Mouse (Mus musculus) layer of hippocampus, postnatal 25 days (tissue): Measurements from ENCODE around the gene Stxbp6. TPM values are rescaled to one million over a fixed set of nuclear protein-coding genes. Genes with fewer than 3 reads are reported as not detected.
"Not testable (repeated sequence)": the region's sequence is repeated elsewhere in the genome, so short reads cannot be mapped to it uniquely, and the experiment has no call there.

Source experiments
- DNase-seq, 2 experiments: peaks; one replicate each; pipeline ENCODE4 v3.0.0; 2022; ENCODE audit warnings: mixed read lengths in 2 of 2, low spot score in 1 of 2; ENCODE audit errors: extremely low spot score in 1 of 2
- total RNA-seq, 2 experiments: library from RNA; stranded (reverse); gene quantifications; 2 replicates each; pipeline ENCODE4 v1.2.3; 2021

Gene Stxbp6
- 10 to 100 TPM; 73.5 to 78.3 TPM for total RNA-seq

DNA sequence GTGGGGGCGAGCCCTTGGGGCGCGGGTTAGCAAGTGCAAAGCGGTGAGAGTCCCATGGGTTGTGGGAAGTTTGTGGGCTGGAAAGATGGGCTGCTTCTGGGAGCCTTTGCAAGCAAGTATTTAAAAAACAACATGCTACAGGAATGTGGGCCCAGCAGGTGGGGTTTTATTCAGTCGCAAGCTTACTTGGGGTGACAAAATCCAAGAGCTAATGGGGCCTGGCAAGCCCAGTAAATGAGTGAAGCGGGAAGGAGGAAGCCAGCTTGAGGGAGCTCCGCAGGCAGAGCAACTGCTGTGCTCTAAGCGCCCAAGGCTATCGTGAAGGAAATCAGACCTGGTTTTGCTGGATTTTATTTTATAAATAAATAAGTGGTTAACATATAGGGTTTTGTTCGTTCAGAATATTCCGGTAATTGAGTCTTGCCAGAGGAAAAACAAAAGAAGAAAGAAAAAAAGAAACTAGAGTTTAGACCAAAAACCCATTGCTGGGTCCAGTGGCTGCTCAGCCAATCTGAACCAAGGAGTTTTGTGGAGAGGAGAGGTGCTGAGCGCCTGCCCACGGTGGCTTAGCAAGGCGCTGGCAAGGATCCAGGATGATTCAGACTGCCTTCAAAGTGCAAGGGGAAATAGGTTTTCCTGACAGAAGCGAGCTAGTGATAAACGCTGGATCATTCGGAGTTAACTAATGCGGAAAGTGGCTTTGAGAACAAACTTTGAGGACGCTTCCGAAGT is at the start of gene Stxbp6:
Gene Stxbp6 (minus strand): TSS at position 99 of the 732 bp plus-strand sequence.
- DNase-seq: peak in 1 of 2 experiments; percentile 48

DNA sequence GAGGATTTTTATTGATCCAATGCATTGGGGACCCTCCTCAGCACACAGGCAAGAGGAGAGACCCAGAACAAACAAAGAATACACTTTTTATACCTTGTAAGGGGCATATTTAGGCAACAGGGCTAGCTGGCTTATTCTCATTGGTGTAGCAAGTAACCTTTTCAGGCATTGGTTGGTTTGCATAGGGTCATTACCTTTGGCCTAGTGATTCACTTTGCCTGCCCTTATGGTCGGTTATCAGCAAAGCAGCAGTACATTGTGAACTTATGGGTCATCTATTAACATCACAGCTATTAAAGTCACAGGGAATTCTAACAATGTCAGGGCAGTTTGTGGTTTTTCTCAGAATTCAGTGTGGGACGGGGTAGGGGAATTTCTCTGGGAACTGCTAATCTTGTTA is 28.4 kb upstream of the Stxbp6 start:
- not testable (repeated sequence) for DNase-seq

DNA sequence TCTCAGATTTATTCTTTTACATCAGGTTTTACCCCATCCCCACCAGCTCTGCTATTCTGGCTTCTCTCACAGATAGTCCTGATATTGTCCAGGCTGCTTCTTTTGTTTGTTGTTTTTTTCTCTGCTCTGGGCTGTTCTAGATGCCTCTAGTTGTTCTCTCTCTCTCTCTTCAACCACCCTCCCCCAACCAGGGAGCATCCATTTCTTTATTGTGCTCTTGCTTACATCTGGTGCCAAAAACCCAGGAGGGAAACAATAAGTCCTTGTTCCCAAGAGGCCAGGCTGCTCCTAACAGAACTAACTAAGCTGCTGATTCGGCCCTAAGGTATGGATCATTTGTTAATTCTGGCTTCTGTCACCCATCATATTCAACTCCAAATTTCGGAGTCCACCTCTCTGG is 19.2 kb upstream of the Stxbp6 start:
- no peak for DNase-seq

DNA sequence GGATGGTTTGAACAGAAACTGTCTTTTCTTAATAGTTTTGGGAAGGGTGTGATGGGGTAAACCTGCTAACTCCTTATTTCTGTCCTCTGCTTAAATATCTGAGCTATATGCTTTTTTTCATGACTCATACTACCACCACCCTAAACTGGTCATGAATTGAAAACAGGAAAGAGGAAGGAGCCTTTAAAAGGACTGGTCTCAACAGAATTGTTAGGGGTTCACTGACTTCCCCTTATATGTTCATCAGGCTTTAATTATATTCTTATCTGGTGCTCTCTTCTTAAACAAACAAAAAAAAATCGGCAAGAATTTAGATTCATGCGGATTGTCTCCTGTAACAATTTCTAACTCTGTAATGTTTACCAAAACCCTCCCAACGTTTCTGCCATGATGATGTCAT is 17.9 kb upstream of the Stxbp6 start:
- no peak for DNase-seq

DNA sequence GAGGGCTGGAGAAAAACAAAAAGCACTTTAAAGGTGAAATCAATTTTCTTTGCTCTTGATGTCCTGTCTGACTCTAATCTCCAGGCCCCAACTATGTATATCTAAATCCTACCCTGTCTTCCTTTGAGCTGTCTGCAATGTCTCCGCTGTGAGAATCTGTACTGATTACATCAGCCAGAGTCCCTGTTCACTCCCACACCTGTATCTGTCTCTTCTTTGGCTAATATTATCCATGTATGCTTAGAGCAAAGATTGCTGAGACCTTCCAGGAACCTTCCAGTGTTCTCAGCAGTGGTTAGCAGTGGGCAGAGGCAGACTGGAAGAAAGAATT is 8.6 kb upstream of the Stxbp6 start:
- DNase-seq: no peak

DNA sequence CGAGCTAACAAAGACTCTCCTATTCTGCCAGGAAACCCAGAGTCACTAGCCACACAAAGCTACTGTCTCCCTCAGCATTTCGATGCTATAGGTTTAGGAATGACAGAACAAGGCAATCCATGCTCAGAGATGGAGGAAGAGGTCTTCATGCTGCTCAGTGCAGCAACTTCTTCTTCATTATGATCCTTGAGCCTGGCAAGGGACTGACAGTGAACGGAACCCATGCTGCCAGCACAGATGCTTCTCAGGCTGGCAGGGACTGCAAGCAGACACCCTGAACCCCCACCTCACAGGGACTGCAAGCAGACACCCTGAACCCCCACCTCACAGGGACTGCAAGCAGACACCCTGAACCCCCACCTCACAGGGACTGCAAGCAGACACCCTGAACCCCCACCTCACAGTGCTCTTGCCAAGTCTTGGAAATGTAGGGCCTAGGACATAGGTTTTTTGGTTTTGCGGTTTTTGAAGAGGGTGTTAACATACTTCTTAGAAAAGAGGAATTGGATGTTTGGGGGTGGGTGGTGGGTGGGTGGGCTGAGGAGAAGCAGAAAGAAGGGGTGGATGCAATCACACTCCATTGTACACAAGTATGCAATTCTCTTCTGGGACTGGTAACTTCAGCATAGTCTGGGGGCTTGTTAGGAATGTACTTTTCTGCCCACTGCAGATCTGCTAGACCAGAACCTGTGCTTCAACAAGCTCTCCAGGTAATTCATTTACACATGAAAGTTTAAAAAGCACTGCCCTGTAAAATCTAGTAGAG is 8.1 kb upstream of the Stxbp6 start:
- DNase-seq: no peak

DNA sequence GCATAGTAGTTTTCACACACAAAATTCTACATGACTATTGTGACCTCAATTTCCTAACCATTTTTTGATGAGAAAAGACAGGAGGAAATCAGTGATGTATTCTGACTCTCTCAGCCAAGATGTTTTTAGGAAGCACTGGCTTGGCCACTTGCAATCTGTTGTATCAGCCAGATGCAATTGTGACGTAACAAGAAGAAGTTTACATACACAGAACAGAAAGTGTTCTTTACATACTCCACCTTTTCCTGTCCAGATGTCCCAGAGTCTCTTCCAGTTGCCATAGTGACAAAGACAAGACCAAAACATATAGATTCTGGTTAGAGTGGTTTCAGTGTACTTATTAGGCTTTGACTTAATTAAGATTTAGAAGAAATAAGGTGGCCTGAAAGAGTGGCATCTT is 7.1 kb upstream of the Stxbp6 start:
- DNase-seq: no peak

DNA sequence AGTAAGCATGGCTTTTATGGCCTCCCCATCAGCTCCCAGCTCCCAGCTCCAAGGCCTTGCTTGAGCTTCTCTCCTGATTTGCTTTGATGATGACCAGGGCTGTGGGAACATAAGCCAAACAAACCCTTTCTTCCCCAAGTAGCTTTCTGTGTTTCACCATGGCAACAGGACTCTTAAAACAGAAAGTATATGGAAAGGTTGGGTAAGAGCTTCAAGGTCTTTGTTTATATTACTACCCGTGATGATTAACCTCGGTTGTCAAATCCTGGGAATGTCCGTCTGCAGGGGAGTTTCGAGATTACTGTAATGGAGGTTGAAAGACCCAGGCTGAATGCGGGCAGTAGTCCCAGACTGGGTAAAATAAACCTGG is 6.2 kb upstream of the Stxbp6 start:
- DNase-seq: no peak

DNA sequence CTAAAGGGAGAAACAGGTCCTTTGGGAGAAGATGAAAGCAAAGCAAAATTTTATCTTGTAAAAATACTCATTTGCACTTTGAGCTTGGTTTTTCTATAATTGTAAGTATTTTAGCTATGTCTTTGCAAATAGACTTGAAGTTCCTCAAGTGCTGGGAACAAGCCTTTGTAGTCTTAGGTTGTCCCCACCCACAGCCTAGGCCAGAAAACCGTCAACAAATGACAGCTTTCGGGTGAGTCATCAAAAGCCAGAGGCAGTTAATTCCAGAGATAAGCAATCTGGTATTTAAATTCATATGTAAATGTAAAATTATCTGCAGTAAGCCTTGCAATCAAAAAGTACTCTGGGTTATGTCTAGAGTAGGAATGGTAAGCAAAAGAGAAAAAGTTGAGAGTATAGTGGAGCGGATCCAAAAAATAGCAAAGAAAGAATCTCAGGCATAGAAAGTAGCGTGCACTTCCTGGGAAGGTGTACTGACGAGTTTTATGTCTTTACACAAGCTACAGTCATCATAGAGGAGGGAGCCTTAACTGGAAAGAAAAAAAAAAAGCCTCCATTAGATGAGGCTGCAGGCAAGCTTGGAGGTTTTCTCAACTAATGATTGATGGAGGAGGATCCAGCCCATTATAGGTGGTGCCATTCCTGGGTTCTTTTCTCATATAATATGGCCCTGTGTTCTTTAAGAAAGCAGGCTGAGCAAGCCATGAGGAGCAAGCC is 5.7 kb upstream of the Stxbp6 start:
- no peak for DNase-seq

DNA sequence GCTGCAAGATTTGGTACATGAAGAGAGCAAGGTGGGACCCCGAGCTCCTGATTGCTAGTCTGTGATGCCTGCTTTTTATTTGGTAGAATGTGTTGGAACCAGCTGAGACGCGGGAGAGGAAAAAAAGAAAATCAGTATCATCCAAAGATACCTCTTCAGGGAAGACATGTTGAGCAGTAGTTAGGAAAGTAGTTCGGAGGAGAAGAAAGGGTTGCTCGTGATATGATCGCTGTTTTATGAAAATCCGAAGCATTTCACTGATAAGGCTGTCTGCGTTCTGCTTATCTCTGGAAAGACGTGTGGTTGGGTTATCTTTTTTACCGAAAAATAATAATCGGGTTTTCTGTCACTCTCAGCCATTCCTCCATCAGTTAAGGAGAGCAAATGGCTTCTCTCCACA is 1.1 kb upstream of the Stxbp6 start:
- DNase-seq: no peak

DNA sequence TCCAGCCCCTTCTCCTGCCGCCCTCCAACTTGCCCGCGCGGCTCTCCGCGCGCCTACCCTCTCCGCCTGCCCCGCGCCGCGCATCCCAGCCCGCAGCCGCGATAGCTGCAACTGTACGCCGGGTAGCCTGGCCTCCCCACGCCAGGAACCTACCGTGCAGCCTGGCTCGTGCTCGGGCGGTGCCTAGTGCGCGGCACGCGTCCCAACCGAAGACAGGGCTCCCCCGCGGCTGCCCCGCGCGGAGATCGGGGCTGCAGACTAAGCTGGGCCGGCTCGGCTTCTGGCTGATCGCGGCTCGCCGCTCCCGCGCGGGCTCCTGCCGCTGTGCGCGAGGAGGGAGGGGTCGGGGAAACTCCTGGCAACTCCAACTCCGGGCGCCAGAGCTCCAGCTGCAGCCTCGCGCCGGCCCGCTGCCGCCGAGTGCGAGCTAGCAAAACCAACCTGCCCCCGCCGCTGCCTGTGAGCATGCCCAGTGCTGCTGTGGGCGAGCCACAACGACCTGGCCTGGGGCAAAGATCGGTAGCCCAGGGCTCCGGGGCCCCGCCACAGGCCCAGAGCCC is 387 bp downstream of the Stxbp6 start:
- peak; percentile 57 to 68 for DNase-seq

DNA sequence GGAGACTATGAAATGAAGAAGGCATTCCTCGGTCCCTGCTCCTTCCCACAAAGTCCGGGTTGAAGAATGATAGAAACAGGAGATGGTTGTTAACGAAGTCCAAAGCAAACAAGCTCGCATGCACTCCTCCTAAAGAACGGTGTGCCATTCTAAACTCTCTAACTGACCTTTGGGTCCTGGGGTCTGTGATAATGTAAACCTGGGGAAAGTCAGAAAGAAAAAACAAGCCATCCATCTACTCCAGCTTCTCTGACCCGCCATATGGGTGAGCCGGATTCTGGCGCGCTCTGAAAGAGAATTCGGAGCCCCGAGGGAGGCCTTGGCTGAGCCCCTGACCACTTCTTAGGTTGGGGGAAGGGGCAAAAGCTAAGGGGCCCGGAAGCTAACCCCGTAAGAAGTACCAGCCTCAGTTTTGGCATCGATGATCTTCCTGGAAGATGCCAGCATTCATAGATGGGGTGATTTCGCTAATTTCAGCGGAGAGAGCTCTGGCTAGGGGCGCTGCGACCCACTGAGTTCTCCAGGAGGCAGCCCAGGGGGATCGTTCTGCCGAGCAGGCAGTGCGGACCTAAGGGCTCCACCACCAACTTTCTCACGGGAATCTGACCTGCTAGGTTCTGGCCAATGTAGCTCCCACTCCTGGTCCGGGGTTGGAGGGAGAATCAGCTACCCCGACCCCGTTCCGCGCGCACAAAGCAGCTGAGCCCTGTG is 1.0 kb downstream of the Stxbp6 start:
- DNase-seq: peak in 1 of 2 experiments; percentile 18

DNA sequence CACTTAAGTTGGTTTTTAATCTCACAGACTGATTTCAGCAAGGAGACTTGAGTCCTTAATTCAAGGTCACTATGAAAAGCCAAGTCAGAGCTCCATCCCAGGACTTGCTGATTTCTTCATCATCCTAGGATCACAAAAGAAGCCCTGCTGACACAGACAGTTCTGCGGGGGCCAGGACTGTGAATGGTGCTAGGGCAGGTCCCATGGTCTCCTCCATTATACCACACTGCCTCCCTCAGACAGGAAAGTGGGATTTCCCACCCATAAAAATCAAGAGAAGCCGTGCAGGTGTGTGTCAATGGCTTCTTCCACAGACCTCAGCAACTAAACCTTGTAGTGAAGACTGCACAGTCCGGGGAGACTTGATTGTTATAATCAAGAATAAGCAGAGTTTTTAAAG is 2.3 kb downstream of the Stxbp6 start:
- no peak for DNase-seq

DNA sequence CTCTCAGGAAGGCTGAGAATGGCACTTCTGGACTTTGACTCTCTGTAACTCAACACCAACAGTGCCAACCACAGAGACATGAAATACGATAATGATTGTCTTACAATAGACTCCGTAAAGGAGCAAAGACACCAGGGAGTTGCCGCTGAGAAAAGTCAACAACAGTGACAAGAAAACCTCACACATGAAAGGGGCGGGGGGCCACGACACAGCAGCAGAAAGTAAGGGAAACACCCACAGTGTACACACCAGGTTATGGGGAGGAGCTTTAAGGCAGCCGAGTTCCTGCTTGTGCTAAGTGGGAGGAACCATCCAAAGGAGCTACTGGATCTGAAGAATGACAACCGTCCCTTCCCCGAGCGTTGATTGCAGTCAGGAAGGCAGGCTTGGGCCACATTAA is 4.3 kb downstream of the Stxbp6 start:
- DNase-seq: no peak

DNA sequence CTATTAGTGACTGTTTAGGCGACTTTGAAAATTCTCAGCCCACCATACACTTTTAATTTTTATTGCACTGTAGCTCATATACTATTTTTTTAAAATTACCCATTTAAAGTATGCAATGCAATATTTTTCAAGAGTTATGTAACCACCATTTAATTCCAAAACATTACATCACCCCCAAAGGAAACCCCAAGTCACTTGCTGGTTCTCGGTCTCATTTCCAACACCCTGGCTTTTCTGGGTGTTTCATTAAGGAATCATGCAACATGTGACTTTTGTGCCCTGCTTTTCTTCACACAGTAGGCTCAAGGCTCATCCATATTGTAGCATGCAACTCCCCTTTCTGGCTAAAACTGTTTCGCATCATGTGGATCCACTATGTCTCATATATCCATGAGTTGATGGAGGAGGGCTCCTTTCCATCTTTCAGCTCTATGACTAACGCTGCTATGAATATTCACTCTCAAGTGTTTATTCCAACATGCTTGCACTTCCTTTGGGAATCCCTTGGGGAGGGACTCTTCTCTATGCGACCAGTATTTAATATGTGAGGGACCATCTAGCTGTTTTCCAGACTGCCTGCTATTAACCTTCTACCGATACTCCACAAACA is 6.3 kb downstream of the Stxbp6 start:
- no peak for DNase-seq

DNA sequence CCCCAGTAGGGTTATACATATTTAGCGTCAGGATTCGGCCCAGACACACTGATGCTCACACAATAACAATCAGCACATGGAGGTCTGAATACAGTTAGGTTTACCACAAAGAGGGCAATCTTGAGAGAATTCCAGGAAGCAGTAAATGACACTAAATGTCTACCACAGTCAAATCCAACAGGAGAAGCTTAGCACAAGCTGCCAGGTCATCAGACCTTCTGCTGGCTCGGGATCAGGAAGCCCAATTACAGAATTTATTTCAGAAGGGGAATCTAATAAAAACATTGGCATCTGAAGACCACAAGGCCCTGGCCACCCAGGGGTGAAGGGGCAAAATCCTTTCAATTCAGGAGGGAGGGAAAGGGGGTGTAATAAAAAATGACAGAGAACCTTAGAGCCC is 6.8 kb downstream of the Stxbp6 start:
- DNase-seq: no peak

DNA sequence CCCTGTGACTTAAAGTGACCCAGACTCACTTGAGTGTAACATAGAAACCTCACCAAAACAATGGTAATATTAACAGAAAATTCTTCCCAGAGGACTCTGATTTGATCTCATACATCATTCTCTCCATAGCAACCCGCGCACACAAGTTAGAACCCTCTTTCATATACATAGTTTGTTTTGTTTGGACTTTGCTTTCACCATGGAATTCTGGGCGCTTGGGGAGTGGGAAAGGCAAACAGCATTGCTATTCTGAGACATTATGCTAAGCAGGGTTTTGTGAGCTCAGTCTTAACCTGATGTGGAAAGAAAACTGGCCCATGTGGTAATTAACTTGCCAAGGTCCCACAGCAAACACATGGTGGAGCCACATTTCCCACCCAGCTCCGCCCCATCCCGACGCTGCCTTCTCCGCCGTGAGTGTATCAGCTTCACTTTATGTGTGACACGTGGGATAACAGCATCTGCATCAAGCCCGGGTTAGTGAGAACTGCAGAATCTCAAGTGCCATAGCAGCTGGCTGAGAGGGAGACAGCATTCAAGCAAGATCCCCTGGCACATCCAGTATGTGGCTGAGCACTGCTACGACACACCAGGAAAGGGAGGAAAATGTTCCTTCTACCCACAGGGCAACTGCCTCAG is 7.3 kb downstream of the Stxbp6 start:
- DNase-seq: no peak

DNA sequence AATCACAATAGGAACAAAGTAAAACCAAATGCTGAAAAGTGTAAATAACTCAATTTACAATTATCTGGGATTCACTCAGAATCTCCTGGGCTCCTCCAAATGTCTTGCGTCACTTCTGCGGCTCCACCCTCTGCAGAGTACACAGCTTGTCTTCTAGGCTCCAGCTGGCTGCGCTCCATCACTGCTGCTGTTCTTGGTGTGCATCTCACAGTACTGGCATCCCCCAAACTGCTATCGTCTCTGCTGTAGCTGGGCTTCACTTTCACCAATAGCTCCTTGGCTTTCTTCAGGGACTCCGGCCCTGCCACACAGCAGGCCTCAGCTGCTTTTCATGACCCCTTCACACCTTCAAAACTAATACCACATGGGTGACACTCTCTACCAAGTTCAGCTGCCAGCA is 10.9 kb downstream of the Stxbp6 start:
- DNase-seq: peak in 1 of 2 experiments; percentile 26

DNA sequence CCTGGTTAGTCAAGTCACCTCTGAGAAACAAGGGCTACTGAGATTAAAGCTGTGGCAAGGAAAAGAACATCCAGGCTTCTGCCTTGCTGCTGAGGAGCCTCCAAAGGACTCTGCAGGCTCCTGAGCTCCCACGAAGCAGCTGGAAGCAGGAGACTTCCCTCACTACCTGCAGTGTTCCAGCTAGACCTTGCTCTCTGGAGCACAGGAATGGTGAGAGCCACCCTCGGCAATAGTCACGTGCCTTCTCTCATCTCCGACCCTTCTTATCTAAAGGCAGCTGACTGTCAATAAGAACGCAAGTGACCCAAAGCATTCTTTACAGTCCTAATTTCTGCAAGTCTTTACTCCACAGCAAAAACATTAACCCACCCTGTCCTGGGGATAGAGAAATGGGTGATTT is 13.2 kb downstream of the Stxbp6 start:
- DNase-seq: no peak

DNA sequence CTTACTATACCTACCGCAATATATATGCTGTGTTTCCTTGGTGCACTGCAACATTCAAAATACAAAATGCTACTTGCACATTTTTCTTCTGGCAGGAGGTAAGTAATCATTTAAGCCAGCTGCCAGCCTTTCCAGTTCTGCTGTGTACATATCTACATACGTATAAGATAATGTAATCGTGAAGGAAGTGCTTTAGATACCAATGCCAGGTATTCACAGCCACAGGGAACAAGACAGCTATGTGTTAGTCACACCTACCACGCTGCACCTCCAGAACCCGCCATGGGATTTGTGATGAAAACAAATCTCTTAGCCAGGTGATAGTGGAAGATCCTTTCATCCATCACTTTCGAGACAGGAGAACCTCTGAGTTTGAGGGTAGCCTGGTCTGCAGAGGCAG is 13.7 kb downstream of the Stxbp6 start:
- DNase-seq: no peak
